Mouse (Mus musculus): ENCODE data around the gene Dedd. TPM values are rescaled to one million over a fixed set of nuclear protein-coding genes. Genes with fewer than 3 reads are reported as not detected.

Gene Dedd
- 55.5 and 61.7 TPM in 2 replicates for polyA plus RNA-seq (2015; fragmentation: Nextera tagmentation; extraction: Ambion mirVana)

DNA sequence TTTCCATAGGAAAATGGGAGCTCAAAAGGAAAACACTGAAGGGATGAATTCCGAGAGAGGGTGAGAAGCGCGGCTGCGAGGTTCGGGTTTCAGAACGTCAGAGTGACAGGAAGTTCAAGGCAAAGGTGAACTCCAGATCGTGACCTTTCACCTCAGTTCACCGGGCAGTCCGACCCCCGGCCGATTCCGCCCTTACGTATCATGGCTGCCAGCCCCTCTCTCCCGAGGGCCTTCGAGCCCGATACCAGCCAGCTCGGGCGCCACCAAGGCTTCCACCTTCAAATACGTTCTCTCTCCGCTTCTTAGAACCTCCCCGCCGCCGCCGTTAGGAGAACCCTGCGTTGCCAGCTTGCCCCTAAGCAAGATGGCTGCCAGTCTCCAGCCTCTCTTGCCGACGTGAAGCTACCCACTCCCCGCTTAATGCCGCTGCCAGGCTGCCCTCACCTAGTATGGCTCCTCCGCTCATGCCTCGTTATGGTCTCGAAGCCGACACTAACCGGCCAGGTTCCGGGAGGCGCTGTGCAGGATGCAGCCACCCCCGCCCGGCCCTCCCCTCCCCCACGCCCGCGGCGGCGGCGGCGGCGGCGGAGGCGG, at the start of gene Dedd:
TSS of gene Dedd (plus strand) at position 307 of the 594 bp plus-strand sequence.
- Histone ChIP-seq H3K4me2 (ENCODE audit: low read length) (peak within 1 kb of the TSS; percentile 94), H3K4me3 (replicated peaks; ENCODE audit: low read length) (peak within 1 kb of the TSS; percentile 88), H3K4me1 (replicated peaks; ENCODE audit: control insufficient read depth, insufficient read depth, low read length) (peaks cover 40% of the 10 kb centered on the region), H3K9me3 (ENCODE audit: control insufficient read depth, low read length) (no peaks in the 10 kb centered on the region), H3K27me3 (replicated peaks; ENCODE audit: control insufficient read depth, insufficient read depth, low read length) (no peaks in the 10 kb centered on the region), H3K36me3 (ENCODE audit: control insufficient read depth, insufficient read depth) (no peaks in the 10 kb centered on the region), H3K9ac (replicated peaks; ENCODE audit: low read depth, low read length) (peak within 1 kb of the TSS; percentile 96), H3K27ac (ENCODE audit: low read length) (peak within 1 kb of the TSS; percentile 99)
- ATAC-seq = peak; percentile 97
- under 1% methylated on average over 38 of the region's 48 CpGs for WGBS

DNA sequence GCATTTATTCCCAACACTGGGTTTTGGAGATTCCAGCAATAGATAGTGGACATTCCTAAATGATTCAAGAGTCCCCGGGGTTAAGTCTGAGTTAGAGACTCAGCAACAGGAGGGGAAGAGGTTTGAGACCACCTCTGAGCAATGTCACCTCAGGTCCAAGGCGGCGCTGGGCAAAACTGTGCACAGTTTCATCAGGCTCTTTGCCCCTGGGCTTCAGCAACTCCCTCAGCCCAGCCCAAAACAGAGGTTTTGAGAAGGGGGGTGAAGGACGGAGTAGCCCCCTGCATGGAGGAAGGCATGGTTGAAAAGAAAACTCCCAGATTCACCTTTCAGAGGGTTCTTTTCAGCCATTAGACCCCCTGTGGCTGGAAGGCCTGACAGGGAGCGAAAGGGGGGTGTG, 49.2 kb upstream of the Dedd start:
- no peaks in the 10 kb centered on the region for H3K9me3 ChIP-seq (ENCODE audit: control insufficient read depth, low read length)
- no peak for ATAC-seq
- peaks cover 18% of the 10 kb centered on the region for H3K36me3 ChIP-seq (ENCODE audit: control insufficient read depth, insufficient read depth)
- H3K9ac ChIP-seq (replicated peaks; ENCODE audit: low read depth, low read length) = no peak overlapping the region
- H3K4me1 ChIP-seq (replicated peaks; ENCODE audit: control insufficient read depth, insufficient read depth, low read length) = peaks cover 18% of the 10 kb centered on the region
- no peaks in the 10 kb centered on the region for H3K27me3 ChIP-seq (replicated peaks; ENCODE audit: control insufficient read depth, insufficient read depth, low read length)
- 46% methylated on average over 5 of the region's 5 CpGs for WGBS
- no peak overlapping the region for H3K27ac ChIP-seq (ENCODE audit: low read length)
- no peak overlapping the region for H3K4me3 ChIP-seq (replicated peaks; ENCODE audit: low read length)
- H3K4me2 ChIP-seq (ENCODE audit: low read length) = peak overlapping the region; percentile 84

DNA sequence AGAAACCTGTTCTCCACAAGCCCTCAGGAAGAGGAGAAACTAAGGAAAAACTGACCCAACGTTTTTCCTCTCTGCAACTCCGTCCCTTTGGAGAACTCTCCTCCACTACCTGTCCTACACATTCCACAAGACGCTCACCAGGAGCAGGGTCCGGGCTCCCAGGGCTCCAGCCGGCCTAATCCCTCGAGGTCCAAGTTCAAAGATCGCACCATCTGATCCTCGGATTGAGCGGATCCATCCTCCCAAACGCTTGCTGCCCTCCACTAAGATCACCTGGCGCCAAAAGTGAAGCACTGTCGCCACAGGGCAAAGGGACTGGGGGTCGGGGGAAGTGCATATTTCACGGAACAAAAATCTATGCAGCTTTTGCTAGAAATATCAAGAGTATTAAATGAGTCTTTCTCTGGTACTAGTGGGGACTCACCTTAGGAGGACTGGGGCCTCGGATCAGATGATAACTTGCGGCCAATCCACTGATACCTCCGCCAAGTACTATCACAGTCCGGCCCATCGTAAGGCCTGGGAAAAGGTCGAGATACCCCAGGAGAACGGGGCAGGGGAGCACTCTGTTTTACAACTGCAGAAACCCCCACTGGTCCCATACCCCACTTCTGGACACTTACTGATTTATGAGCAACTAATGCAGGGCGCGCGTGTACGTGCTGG, 48.6 kb upstream of the Dedd start:
- H3K4me1 ChIP-seq (replicated peaks; ENCODE audit: control insufficient read depth, insufficient read depth, low read length) = peaks cover 20% of the 10 kb centered on the region
- H3K27me3 ChIP-seq (replicated peaks; ENCODE audit: control insufficient read depth, insufficient read depth, low read length) = no peaks in the 10 kb centered on the region
- 1% methylated on average over 25 of the region's 25 CpGs for WGBS
- H3K36me3 ChIP-seq (ENCODE audit: control insufficient read depth, insufficient read depth) = peaks cover 23% of the 10 kb centered on the region
- no peak overlapping the region for H3K27ac ChIP-seq (ENCODE audit: low read length)
- H3K9me3 ChIP-seq (ENCODE audit: control insufficient read depth, low read length) = no peaks in the 10 kb centered on the region
- H3K4me2 ChIP-seq (ENCODE audit: low read length) = peak overlapping the region; percentile 84
- peak overlapping the region; percentile 76 for H3K9ac ChIP-seq (replicated peaks; ENCODE audit: low read depth, low read length)
- ATAC-seq = no peak; the same call in 1 of the 2 replicates
- peak overlapping the region; percentile 72 for H3K4me3 ChIP-seq (replicated peaks; ENCODE audit: low read length)

DNA sequence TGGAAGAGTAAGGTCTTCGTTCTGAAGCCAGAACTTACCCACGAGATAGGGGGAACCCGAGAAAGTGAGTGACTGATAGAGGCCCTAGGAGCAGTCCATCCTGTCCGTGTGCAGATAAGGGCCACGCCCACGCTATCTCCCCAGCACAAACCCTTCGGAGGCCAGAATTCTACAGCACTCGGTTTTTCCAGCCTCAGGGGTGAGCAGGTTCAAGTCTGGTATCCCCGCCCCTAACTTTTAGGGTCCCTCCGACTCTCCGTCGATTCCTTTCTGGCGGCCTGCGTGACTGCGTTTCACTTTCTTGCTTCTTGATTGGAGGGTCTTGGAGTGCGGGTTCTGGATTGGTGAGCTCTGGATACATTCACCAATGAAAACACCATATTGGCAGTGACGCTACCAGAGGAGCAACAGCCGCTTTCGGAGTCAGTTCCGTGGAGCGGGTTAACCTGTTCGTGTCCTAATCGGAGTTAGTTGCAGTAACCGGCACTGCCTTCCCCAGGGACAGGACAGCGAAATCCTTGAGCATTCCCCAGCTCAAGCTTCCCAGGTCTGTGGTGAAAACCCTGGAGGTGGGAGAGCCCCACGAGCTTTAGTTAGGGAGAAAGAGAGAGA, 47.9 kb upstream of the Dedd start, which contains the start of gene Ppox:
TSS of gene Ppox (minus strand) at position 271 of the 612 bp plus-strand sequence.
- Histone ChIP-seq H3K4me1 (replicated peaks; ENCODE audit: control insufficient read depth, insufficient read depth, low read length) (peaks cover 26% of the 10 kb centered on the region), H3K27me3 (replicated peaks; ENCODE audit: control insufficient read depth, insufficient read depth, low read length) (no peaks in the 10 kb centered on the region), H3K36me3 (ENCODE audit: control insufficient read depth, insufficient read depth) (peaks cover 20% of the 10 kb centered on the region), H3K9me3 (ENCODE audit: control insufficient read depth, low read length) (no peaks in the 10 kb centered on the region), H3K4me3 (replicated peaks; ENCODE audit: low read length) (peak within 1 kb of the TSS; percentile 72), H3K27ac (ENCODE audit: low read length) (peak within 1 kb of the TSS; percentile 71), H3K4me2 (ENCODE audit: low read length) (peak within 1 kb of the TSS; percentile 84), H3K9ac (replicated peaks; ENCODE audit: low read depth, low read length) (peak within 1 kb of the TSS; percentile 76)
- WGBS = under 1% methylated on average over 26 of the region's 26 CpGs
- peak; percentile 99 for ATAC-seq

DNA sequence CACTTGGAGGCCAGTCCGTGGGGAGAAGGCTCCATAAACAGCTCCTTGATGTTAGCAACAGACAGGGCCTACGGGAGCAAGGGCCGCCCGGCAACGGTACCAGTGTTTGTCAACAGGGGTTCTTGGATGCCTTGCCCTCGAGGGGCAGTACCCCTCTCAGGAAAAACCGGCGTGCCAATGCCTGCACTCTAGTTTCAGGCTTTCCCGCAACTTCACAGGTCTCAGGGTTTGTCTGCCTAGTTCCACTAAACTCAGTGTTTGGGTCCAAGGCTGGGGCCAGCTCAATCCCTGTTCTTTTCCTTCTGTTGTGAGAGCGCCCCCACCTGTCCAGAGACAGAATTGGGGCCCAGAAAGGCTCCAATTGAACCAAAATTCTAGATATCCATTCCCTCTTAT, 47.4 kb upstream of the Dedd start:
- Histone ChIP-seq H3K4me1 (replicated peaks; ENCODE audit: control insufficient read depth, insufficient read depth, low read length) (peaks cover 30% of the 10 kb centered on the region), H3K9ac (replicated peaks; ENCODE audit: low read depth, low read length) (peak overlapping the region; percentile 50), H3K4me2 (ENCODE audit: low read length) (peak overlapping the region; percentile 68), H3K36me3 (ENCODE audit: control insufficient read depth, insufficient read depth) (peaks cover 16% of the 10 kb centered on the region), H3K27me3 (replicated peaks; ENCODE audit: control insufficient read depth, insufficient read depth, low read length) (no peaks in the 10 kb centered on the region), H3K27ac (ENCODE audit: low read length) (peak overlapping the region; percentile 71), H3K9me3 (ENCODE audit: control insufficient read depth, low read length) (no peaks in the 10 kb centered on the region), H3K4me3 (replicated peaks; ENCODE audit: low read length) (peak overlapping the region; percentile 72)
- 0% methylated on average over 10 of the region's 10 CpGs for WGBS
- ATAC-seq = peak; percentile 26

DNA sequence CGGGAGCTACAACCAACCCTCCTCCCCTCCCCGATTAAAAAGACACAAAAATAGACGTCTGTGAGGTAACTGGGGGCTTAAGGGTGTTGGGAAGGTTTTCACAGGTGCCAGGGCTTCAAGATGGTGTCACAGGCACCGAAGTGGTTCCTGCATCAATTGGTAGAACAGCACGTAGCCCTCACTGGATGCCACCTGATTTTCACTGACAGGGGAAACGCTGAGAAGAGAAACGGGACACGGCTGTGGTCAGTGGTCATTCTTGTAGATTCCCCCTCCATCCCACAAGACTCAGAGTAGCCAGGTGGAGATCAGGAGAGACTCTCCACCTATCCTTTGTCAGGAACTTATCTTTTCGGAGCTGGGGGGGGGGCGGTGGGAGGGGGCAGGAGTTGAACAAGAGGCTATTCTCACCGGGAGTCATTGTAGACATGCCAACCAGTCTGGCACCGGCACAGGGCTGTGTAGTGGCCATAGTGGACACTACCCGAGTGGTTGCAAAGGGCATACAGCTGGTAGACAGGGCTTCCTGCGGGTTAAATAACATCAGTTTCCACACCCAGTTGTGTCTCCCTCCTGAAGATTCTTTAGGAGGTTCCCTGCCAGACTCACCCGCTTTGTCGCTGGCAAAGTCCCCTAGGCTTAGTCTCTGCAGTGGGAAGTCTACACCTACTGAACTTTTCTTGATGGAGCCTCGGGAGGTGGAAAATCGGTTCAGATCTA, 46.7 kb upstream of the Dedd start:
- Histone ChIP-seq H3K9me3 (ENCODE audit: control insufficient read depth, low read length) (no peaks in the 10 kb centered on the region), H3K9ac (replicated peaks; ENCODE audit: low read depth, low read length) (no peak overlapping the region), H3K27me3 (replicated peaks; ENCODE audit: control insufficient read depth, insufficient read depth, low read length) (no peaks in the 10 kb centered on the region), H3K4me1 (replicated peaks; ENCODE audit: control insufficient read depth, insufficient read depth, low read length) (peaks cover 37% of the 10 kb centered on the region), H3K4me3 (replicated peaks; ENCODE audit: low read length) (no peak overlapping the region), H3K4me2 (ENCODE audit: low read length) (no peak overlapping the region), H3K36me3 (ENCODE audit: control insufficient read depth, insufficient read depth) (peaks cover 11% of the 10 kb centered on the region; the same call in 1 of the 2 replicates), H3K27ac (ENCODE audit: low read length) (no peak overlapping the region)
- WGBS = 78% methylated on average over 18 of the region's 18 CpGs
- ATAC-seq = no peak

DNA sequence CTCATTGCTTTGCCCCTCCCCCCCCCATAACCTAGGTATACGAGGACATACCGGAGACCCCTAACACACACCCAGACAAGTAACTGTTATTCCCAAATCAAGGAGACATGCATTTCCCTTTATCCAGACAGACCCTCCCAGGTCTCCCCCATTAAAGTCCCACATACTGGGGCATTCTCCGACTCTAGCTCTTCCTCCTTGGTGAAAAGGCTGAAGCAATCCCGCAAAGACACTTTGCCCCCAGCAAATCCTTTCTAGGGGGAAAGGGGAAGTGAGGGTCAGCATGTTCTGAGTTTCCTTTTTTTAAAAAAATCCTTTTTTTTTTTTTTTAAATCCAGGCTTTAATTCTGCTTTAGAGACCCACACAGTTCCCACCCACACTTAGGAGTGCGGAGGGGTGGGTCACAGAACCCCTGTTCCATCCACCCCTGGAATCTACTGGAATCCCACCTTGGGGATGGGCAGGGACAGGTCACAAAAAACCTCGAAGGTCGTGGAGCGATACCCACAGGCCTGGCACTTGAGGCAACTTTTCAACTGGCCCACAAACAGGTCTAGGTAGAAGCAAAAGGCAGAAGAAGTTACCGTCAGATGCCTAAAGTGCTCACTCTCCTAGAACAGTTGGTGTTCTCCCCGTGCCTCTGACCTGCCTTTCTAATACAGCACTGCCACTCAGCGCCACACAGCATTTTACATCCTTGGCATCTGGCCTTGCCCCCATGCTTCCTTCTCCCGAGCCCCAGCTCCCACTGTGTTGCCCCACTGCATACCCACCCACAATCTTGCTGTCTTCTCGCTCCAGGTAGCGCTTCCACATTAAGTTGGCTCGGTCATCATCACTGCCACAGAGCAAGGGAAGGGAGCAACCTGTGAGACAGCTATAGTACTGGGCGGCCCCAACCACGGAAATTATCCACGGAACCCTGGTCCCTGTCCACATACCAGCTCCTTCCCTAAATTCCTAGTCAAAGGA, 45.5 kb upstream of the Dedd start:
- H3K4me1 ChIP-seq (replicated peaks; ENCODE audit: control insufficient read depth, insufficient read depth, low read length) = peaks cover 43% of the 10 kb centered on the region
- H3K4me2 ChIP-seq (ENCODE audit: low read length) = no peak overlapping the region
- H3K9me3 ChIP-seq (ENCODE audit: control insufficient read depth, low read length) = no peaks in the 10 kb centered on the region
- peaks cover 11% of the 10 kb centered on the region; the same call in 1 of the 2 replicates for H3K36me3 ChIP-seq (ENCODE audit: control insufficient read depth, insufficient read depth)
- WGBS = 94% methylated on average over 18 of the region's 18 CpGs
- ATAC-seq = no peak
- H3K9ac ChIP-seq (replicated peaks; ENCODE audit: low read depth, low read length) = no peak overlapping the region
- H3K4me3 ChIP-seq (replicated peaks; ENCODE audit: low read length) = no peak overlapping the region
- no peak overlapping the region for H3K27ac ChIP-seq (ENCODE audit: low read length)
- no peaks in the 10 kb centered on the region for H3K27me3 ChIP-seq (replicated peaks; ENCODE audit: control insufficient read depth, insufficient read depth, low read length)

DNA sequence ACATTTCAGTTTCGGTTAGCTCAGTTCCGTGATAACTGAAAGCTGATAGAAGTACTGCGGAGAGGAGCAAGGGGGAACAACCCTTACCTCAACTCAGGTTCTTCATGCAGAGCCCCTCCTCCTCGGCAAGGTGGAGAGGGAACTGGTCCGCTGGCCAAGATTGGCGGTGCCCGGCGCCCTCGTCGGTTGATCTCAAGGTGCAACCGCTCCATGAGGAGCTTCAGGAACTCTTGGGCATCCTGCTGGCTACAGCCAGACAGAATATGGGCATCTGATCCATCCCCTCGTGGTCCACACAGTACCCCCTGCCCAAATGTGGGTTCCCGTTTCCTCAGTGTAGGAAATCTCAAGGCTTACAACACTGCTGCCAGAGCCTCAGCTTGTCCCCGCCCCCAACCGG, 44.5 kb upstream of the Dedd start:
- Histone ChIP-seq H3K9me3 (ENCODE audit: control insufficient read depth, low read length) (no peaks in the 10 kb centered on the region), H3K36me3 (ENCODE audit: control insufficient read depth, insufficient read depth) (peaks cover 14% of the 10 kb centered on the region; the same call in 1 of the 2 replicates), H3K27me3 (replicated peaks; ENCODE audit: control insufficient read depth, insufficient read depth, low read length) (no peaks in the 10 kb centered on the region), H3K4me2 (ENCODE audit: low read length) (no peak overlapping the region), H3K9ac (replicated peaks; ENCODE audit: low read depth, low read length) (no peak overlapping the region), H3K4me3 (replicated peaks; ENCODE audit: low read length) (no peak overlapping the region), H3K4me1 (replicated peaks; ENCODE audit: control insufficient read depth, insufficient read depth, low read length) (peaks cover 43% of the 10 kb centered on the region), H3K27ac (ENCODE audit: low read length) (no peak overlapping the region)
- WGBS = 86% methylated on average over 15 of the region's 15 CpGs
- ATAC-seq = no peak

Data from forebrain, embryonic 16.5 days (tissue).